Comparison of ENCODE assay signal across 22 mouse cellular contexts in the genomic region with DNA sequence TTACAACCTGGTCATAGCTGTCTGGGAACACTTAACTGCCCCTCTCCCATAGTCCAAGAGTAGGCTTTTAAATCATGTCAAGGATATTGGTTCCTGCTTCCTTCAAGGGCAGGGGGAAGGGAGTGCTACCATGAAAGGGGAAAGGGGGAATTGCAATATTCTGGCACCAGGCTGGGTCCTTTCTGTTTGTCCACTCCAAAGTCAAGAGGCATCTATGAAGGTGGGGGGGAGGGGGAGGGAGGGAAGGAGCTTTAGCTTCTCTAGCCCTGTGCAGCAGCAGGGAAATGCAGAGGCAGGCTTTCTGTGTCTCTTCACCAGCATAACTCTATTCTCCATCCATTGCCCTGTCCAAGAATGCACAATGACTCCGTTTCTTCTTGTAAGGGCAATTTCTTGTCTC.
DNase-seq lines count a peak whose midpoint lies in the region; ATAC-seq and TF ChIP-seq lines count a peak whose summit lies in the region.
"Had no signal": no experiment of that assay in that cellular context is flagged by ENCODE, and none has a peak within 500 bp of the region (broad histone marks: within the 10 kb centered on the region; RNA-seq: fewer than 3 reads in every experiment).

No protein-coding gene starts in this region.

- no peak overlapping the region for H3K9ac ChIP-seq in lung, embryonic 14.5 days
- no peak overlapping the region for H3K9ac ChIP-seq in lung, embryonic 16.5 days (ENCODE audit: low read length)
- H3K9ac ChIP-seq: embryonic facial prominence, embryonic 13.5 days; embryonic facial prominence, embryonic 15.5 days; forebrain, embryonic 12.5 days had no signal

- WGBS in lung, embryonic 14.5 days, result 50% methylated on average over 1 of the region's 1 CpGs
- WGBS in lung, embryonic 16.5 days, result 50% methylated on average over 1 of the region's 1 CpGs

- ATAC-seq in lung, embryonic 14.5 days (ENCODE audit: insufficient read depth), result peak; percentile 58; the same call in 1 of the 2 replicates
- ATAC-seq in lung, embryonic 16.5 days (ENCODE audit: low read depth), result peak; percentile 82
- ATAC-seq: forebrain, embryonic 14.5 days had no signal

- no peak overlapping the region for H3K4me3 ChIP-seq in lung, embryonic 14.5 days (ENCODE audit: low read depth, low read length)
- H3K4me3 ChIP-seq in lung, embryonic 16.5 days (ENCODE audit: low read length), result no peak overlapping the region
- H3K4me3 ChIP-seq: embryonic facial prominence, embryonic 13.5 days; embryonic facial prominence, embryonic 15.5 days; erythroblast, embryonic 14.5 days; forebrain, embryonic 10.5 days; forebrain, embryonic 12.5 days had no signal

- no peak overlapping the region for H3K27ac ChIP-seq in lung, embryonic 14.5 days (ENCODE audit: low read depth)
- peak overlapping the region; percentile 46; the same call in 1 of the 2 replicates for H3K27ac ChIP-seq in lung, embryonic 16.5 days (ENCODE audit: low read length)
- H3K27ac ChIP-seq: embryonic facial prominence, embryonic 13.5 days; embryonic facial prominence, embryonic 15.5 days; forebrain, embryonic 10.5 days; forebrain, embryonic 12.5 days had no signal

- intact Hi-C loops in left cerebral cortex, postnatal 4 days (cut with DNase I), result no loop called here

- no peaks in the 10 kb centered on the region for H3K36me3 ChIP-seq in lung, embryonic 14.5 days (ENCODE audit: insufficient read depth)
- H3K36me3 ChIP-seq in lung, embryonic 16.5 days (ENCODE audit: control insufficient read depth, insufficient read depth, low read length), result no peaks in the 10 kb centered on the region
- H3K36me3 ChIP-seq: embryonic facial prominence, embryonic 13.5 days; embryonic facial prominence, embryonic 15.5 days; forebrain, embryonic 10.5 days; forebrain, embryonic 12.5 days had no signal

- DNase-seq in lung, embryonic 14.5 days, result peak; percentile 0
- DNase-seq in lung, adult 18-20 months, result no peak
- no peak for DNase-seq in lung, postnatal 14 days
- peak; percentile 1 for DNase-seq in lung, postnatal 10 days
- no peak for DNase-seq in left cerebral cortex, postnatal 4 days
- DNase-seq: adrenal gland, adult 2 months; adrenal gland, postnatal 10 days; adrenal gland, postnatal 25 days; cerebellum, adult 11 months; cerebellum, adult 18-20 months; cerebellum, adult 8-10 months; cerebellum, adult 9-11 months; cerebellum, postnatal 14 days; cerebellum, postnatal 36 days; embryo, embryonic 11 days had no signal

- no peaks in the 10 kb centered on the region for H3K9me3 ChIP-seq in lung, embryonic 14.5 days (ENCODE audit: low read depth, low read length)
- H3K9me3 ChIP-seq in lung, embryonic 16.5 days (ENCODE audit: control insufficient read depth, low read length), result no peaks in the 10 kb centered on the region
- H3K9me3 ChIP-seq: embryonic facial prominence, embryonic 13.5 days; embryonic facial prominence, embryonic 15.5 days; forebrain, embryonic 10.5 days; forebrain, embryonic 12.5 days had no signal

- no peaks in the 10 kb centered on the region for H3K27me3 ChIP-seq in lung, embryonic 14.5 days (ENCODE audit: insufficient read depth, low read length)
- no peaks in the 10 kb centered on the region for H3K27me3 ChIP-seq in lung, embryonic 16.5 days (ENCODE audit: control insufficient read depth, insufficient read depth, low read depth, low read length)
- H3K27me3 ChIP-seq: embryonic facial prominence, embryonic 13.5 days; embryonic facial prominence, embryonic 15.5 days; forebrain, embryonic 12.5 days had no signal

- no peaks in the 10 kb centered on the region for H3K4me1 ChIP-seq in lung, embryonic 14.5 days (ENCODE audit: insufficient read depth)
- H3K4me1 ChIP-seq in lung, embryonic 16.5 days (replicated peaks; ENCODE audit: control insufficient read depth, insufficient read depth, low read length), result no peaks in the 10 kb centered on the region
- H3K4me1 ChIP-seq: embryonic facial prominence, embryonic 13.5 days; embryonic facial prominence, embryonic 15.5 days; forebrain, embryonic 10.5 days; forebrain, embryonic 12.5 days had no signal

- no peak overlapping the region for H3K4me2 ChIP-seq in lung, embryonic 14.5 days
- H3K4me2 ChIP-seq in lung, embryonic 16.5 days (ENCODE audit: low read depth, low read length), result no peak overlapping the region
- H3K4me2 ChIP-seq: embryonic facial prominence, embryonic 13.5 days; embryonic facial prominence, embryonic 15.5 days; forebrain, embryonic 12.5 days had no signal

- TF ChIP-seq CTCF in lung, embryonic 14.5 days (IDR thresholded peaks at IDR 0.05; ENCODE audit: low read depth), result no peak

Comparison
In these comparisons a context has a peak if more than half of its experiments do, and no peak if none do; other contexts are left out.
1. DNase-seq: peak in lung, embryonic 14.5 days (single experiment) and lung, postnatal 10 days (single experiment); none in lung, adult 18-20 months (0 of 2), lung, postnatal 14 days (single experiment) and left cerebral cortex, postnatal 4 days (single experiment).